Mouse (Mus musculus) heart, adult 2 months (tissue): ENCODE measurements at regions not wholly inside any gene's neighbourhood (a gene's known extent, or its start where the extent isn't known, plus 50 kb on each side); places are given as distances from the start of the nearest gene placed in this dataset.
"Not testable (repeated sequence)": the region's sequence is repeated elsewhere in the genome, so short reads cannot be mapped to it uniquely, and the experiment has no call there.

Experiments used
- CTCF ChIP-seq: fragments of 200-600 bp; IDR thresholded peaks from 2 replicates; pipeline ENCODE4 v1.8.1; 2022; ENCODE audit warnings: antibody characterized with exemption, mild to moderate bottlenecking, moderate library complexity
- EP300 ChIP-seq: fragments of 200-500 bp; IDR thresholded peaks from 2 replicates; pipeline ENCODE4 v1.6.1; 2011; ENCODE audit warnings: low read depth, low read length, control low read depth; ENCODE audit not compliant: insufficient read depth
- POLR2A ChIP-seq: fragments of 200-500 bp; IDR thresholded peaks from 2 replicates; pipeline ENCODE4 v1.6.1; 2011; ENCODE audit warnings: mild to moderate bottlenecking, low read depth, low read length, control low read depth; ENCODE audit not compliant: insufficient read depth

DNA sequence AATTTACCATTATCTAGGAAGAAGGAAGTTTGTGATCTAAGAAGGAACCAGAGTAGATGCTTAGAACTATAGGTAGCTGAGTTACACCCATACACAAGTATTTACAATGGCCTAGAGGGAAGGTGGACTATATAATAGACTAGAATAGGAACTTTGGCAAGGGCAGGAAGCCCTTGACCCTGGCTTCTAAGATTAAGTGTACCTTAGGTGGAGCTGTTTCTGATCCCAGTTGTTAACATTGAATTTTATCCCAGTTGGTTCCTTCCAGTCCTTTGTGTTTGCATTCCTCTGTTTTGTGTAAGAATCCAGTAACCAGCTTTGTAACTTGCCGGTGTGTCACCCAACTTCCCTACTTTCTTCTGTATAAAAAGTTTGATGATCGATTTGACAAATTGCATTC lies 294.1 kb downstream of the Plod2 start:
- not testable (repeated sequence) for TF ChIP-seq POLR2A, CTCF, EP300
